In the genomic region with DNA sequence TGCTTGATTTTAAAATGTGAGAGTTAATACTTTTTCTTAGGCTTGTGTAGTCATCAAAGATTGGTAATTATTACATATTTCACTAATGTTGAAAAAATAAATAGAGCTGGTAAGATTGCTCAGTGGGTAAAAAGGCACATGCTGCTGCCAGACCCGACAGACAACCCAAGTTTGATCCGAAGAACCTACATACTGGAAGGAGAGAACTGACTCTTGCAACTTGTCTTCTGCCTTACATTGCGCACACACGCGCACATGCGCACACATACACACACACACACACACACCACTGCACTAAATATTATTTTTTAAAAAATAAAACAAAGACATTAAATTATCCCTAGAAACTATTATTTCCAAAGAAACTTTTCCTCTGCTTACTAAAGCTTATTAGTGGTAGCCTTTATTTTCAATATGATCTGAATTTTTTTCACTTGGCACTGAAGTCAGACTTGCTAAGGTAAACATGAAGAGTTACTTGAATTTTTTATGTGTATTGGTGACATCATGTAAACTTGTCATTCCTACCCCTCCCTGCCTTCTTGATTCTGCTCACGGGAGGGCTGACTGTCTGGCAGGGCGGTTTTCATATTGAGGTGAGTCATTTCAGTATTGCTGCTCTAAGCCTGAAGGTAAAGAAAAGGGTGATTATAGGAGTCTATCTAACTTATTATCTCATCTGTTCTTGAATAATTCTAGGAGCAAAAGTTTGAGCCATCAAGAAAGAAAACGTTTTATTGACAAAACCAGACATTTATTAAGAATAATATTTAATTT, we compare ENCODE assay signal across 8 mouse cellular contexts. TPM values are rescaled to one million over a fixed set of nuclear protein-coding genes. Genes with fewer than 3 reads are reported as not detected.
DNase-seq lines count a peak whose midpoint lies in the region; ATAC-seq lines count a peak whose summit lies in the region.

No protein-coding gene starts in this region.

- no peaks in the 10 kb centered on the region; the same call in 1 of the 2 replicates for H3K4me1 ChIP-seq in neural tube, embryonic 11.5 days (ENCODE audit: control insufficient read depth, insufficient read depth, low read length)
- peaks cover 4% of the 10 kb centered on the region; the same call in 1 of the 2 replicates for H3K4me1 ChIP-seq in embryonic facial prominence, embryonic 14.5 days (ENCODE audit: control insufficient read depth, insufficient read depth, low read length)
- peaks cover 5% of the 10 kb centered on the region; the same call in 1 of the 2 replicates for H3K4me1 ChIP-seq in limb, embryonic 15.5 days
- H3K4me1 ChIP-seq in stomach, embryonic 16.5 days (ENCODE audit: control insufficient read depth, insufficient read depth, low read length): peaks cover 10% of the 10 kb centered on the region

- no peaks in the 10 kb centered on the region for H3K27me3 ChIP-seq in neural tube, embryonic 11.5 days (ENCODE audit: control insufficient read depth, insufficient read depth, low read length)
- no peaks in the 10 kb centered on the region for H3K27me3 ChIP-seq in embryonic facial prominence, embryonic 14.5 days (replicated peaks; ENCODE audit: control insufficient read depth, insufficient read depth, low read length)
- H3K27me3 ChIP-seq in limb, embryonic 15.5 days: no peaks in the 10 kb centered on the region
- H3K27me3 ChIP-seq in stomach, embryonic 16.5 days (ENCODE audit: control insufficient read depth, insufficient read depth, low read length): no peaks in the 10 kb centered on the region

- no peaks in the 10 kb centered on the region for H3K9me3 ChIP-seq in neural tube, embryonic 11.5 days (ENCODE audit: control insufficient read depth, low read length)
- H3K9me3 ChIP-seq in embryonic facial prominence, embryonic 14.5 days (ENCODE audit: control insufficient read depth, low read length): no peaks in the 10 kb centered on the region
- no peaks in the 10 kb centered on the region for H3K9me3 ChIP-seq in limb, embryonic 15.5 days
- no peaks in the 10 kb centered on the region for H3K9me3 ChIP-seq in stomach, embryonic 16.5 days (replicated peaks; ENCODE audit: control insufficient read depth, low read length)

- ATAC-seq in neural tube, embryonic 11.5 days (ENCODE audit: insufficient read depth, low FRiP score, low TSS enrichment): no peak
- ATAC-seq in embryonic facial prominence, embryonic 14.5 days (ENCODE audit: low read depth): no peak
- ATAC-seq in limb, embryonic 15.5 days (ENCODE audit: insufficient number of reproducible peaks, low FRiP score, low TSS enrichment, low read depth): no peak
- ATAC-seq in stomach, embryonic 16.5 days (ENCODE audit: insufficient read depth, low FRiP score): no peak

- 84% methylated on average over 9 of the region's 9 CpGs for WGBS in neural tube, embryonic 11.5 days
- WGBS in embryonic facial prominence, embryonic 14.5 days: 69% methylated on average over 9 of the region's 9 CpGs
- 67% methylated on average over 9 of the region's 9 CpGs for WGBS in limb, embryonic 15.5 days
- 60% methylated on average over 9 of the region's 9 CpGs for WGBS in stomach, embryonic 16.5 days

- no peaks in the 10 kb centered on the region for H3K36me3 ChIP-seq in neural tube, embryonic 11.5 days (ENCODE audit: control insufficient read depth, insufficient read depth, low read length)
- 0 out of 2 replicates have a peak, but pooled peaks cover 7% of the 10 kb centered on the region for H3K36me3 ChIP-seq in embryonic facial prominence, embryonic 14.5 days (ENCODE audit: control insufficient read depth, insufficient read depth, low read length)
- no peaks in the 10 kb centered on the region for H3K36me3 ChIP-seq in limb, embryonic 15.5 days
- no peaks in the 10 kb centered on the region for H3K36me3 ChIP-seq in stomach, embryonic 16.5 days (ENCODE audit: control insufficient read depth, insufficient read depth, low read length)

- H3K4me3 ChIP-seq in neural tube, embryonic 11.5 days (ENCODE audit: low read depth, low read length): peak overlapping the region; percentile 98; the same call in 1 of the 2 replicates
- H3K4me3 ChIP-seq in embryonic facial prominence, embryonic 14.5 days (ENCODE audit: low read depth, low read length): peak overlapping the region; percentile 99
- H3K4me3 ChIP-seq in limb, embryonic 15.5 days: peak overlapping the region; percentile 85; the same call in 1 of the 2 replicates
- H3K4me3 ChIP-seq in stomach, embryonic 16.5 days (replicated peaks; ENCODE audit: low read length): peak overlapping the region; percentile 29

- no peak overlapping the region; the same call in 1 of the 2 replicates for H3K9ac ChIP-seq in neural tube, embryonic 11.5 days (ENCODE audit: low read length)
- peak overlapping the region; percentile 97 for H3K9ac ChIP-seq in embryonic facial prominence, embryonic 14.5 days (ENCODE audit: low read depth, low read length)
- H3K9ac ChIP-seq in limb, embryonic 15.5 days: no peak overlapping the region
- no peak overlapping the region; the same call in 1 of the 2 replicates for H3K9ac ChIP-seq in stomach, embryonic 16.5 days (ENCODE audit: low read length)

- H3K27ac ChIP-seq in neural tube, embryonic 11.5 days (ENCODE audit: low read depth, low read length): no peak overlapping the region
- H3K27ac ChIP-seq in embryonic facial prominence, embryonic 14.5 days (replicated peaks; ENCODE audit: low read depth, low read length): no peak overlapping the region
- H3K27ac ChIP-seq in limb, embryonic 15.5 days: no peak overlapping the region
- no peak overlapping the region for H3K27ac ChIP-seq in stomach, embryonic 16.5 days (ENCODE audit: low read length)

- peak overlapping the region; percentile 69 for H3K4me2 ChIP-seq in neural tube, embryonic 11.5 days (ENCODE audit: low read depth)
- H3K4me2 ChIP-seq in embryonic facial prominence, embryonic 14.5 days (ENCODE audit: low read depth, low read length): peak overlapping the region; percentile 62
- H3K4me2 ChIP-seq in limb, embryonic 15.5 days: peak overlapping the region; percentile 76
- peak overlapping the region; percentile 57 for H3K4me2 ChIP-seq in stomach, embryonic 16.5 days (ENCODE audit: low read depth, low read length)

- DNase-seq in neural tube, embryonic 11.5 days (ENCODE audit: low spot score): no peak
- no peak for DNase-seq in neural tube, embryonic 10.5 days (ENCODE audit: extremely low spot score, low spot score)
- no peak for DNase-seq in embryonic facial prominence, embryonic 14.5 days (ENCODE audit: low spot score)
- no peak for DNase-seq in cerebellum, adult 11 months
- DNase-seq in cerebellum, postnatal 25 days: no peak
- no peak for DNase-seq in gastrocnemius, postnatal 10 days

RNA-seq across cellular contexts. Expression of a gene that starts 1.6 kb away (rescaled TPM):
- polyA plus RNA-seq in neural tube, embryonic 11.5 days (2014; fragmentation: Nextera tagmentation; extraction: Ambion mirVana): 39.0 and 42.4 TPM in 2 replicates
- polyA plus RNA-seq in embryonic facial prominence, embryonic 14.5 days (2014; fragmentation: Nextera tagmentation; extraction: Ambion mirVana): 23.5 and 25.3 TPM in 2 replicates
- polyA plus RNA-seq in limb, embryonic 15.5 days (2015; fragmentation: Nextera tagmentation; extraction: Ambion mirVana): 23.1 TPM in 2 replicates
- polyA plus RNA-seq in stomach, embryonic 16.5 days (2015; fragmentation: Nextera tagmentation; extraction: Ambion mirVana): 14.8 and 15.5 TPM in 2 replicates
- 10 to 100 TPM; 21.3 to 26.4 TPM for total RNA-seq in gastrocnemius, postnatal 10 days (2021)

RNA-seq across cellular contexts. Expression of a gene that starts 37.9 kb away (rescaled TPM):
- polyA plus RNA-seq in neural tube, embryonic 11.5 days (2014; fragmentation: Nextera tagmentation; extraction: Ambion mirVana): 18.1 and 21.2 TPM in 2 replicates
- polyA plus RNA-seq in embryonic facial prominence, embryonic 14.5 days (2014; fragmentation: Nextera tagmentation; extraction: Ambion mirVana): 19.6 and 20.3 TPM in 2 replicates
- 22.7 and 24.2 TPM in 2 replicates for polyA plus RNA-seq in limb, embryonic 15.5 days (2015; fragmentation: Nextera tagmentation; extraction: Ambion mirVana)
- polyA plus RNA-seq in stomach, embryonic 16.5 days (2015; fragmentation: Nextera tagmentation; extraction: Ambion mirVana): 24.3 and 24.7 TPM in 2 replicates
- 10 to 100 TPM; 33.5 to 38.6 TPM for total RNA-seq in gastrocnemius, postnatal 10 days (2021)

RNA-seq across cellular contexts. Expression of a gene that starts 38.2 kb away (rescaled TPM):
- polyA plus RNA-seq in neural tube, embryonic 11.5 days (2014; fragmentation: Nextera tagmentation; extraction: Ambion mirVana): 122 and 127 TPM in 2 replicates
- polyA plus RNA-seq in embryonic facial prominence, embryonic 14.5 days (2014; fragmentation: Nextera tagmentation; extraction: Ambion mirVana): 136 and 141 TPM in 2 replicates
- polyA plus RNA-seq in limb, embryonic 15.5 days (2015; fragmentation: Nextera tagmentation; extraction: Ambion mirVana): 102 TPM in 2 replicates
- 85.2 and 92.5 TPM in 2 replicates for polyA plus RNA-seq in stomach, embryonic 16.5 days (2015; fragmentation: Nextera tagmentation; extraction: Ambion mirVana)
- 100 to 1,000 TPM; 134 to 138 TPM for total RNA-seq in gastrocnemius, postnatal 10 days (2021)

Comparison
In these comparisons a context has a peak if more than half of its experiments do, and no peak if none do; other contexts are left out.
1. H3K4me3 ChIP-seq: peak in every context shown above with its lines; median percentile 99 in embryonic facial prominence, embryonic 14.5 days; 98 in neural tube, embryonic 11.5 days; 85 in limb, embryonic 15.5 days; 29 in stomach, embryonic 16.5 days.